Mouse (Mus musculus): ENCODE measurements around the gene Neurl1a. TPM values are rescaled to one million over a fixed set of nuclear protein-coding genes. Genes with fewer than 3 reads are reported as not detected.

Gene Neurl1a
- total RNA-seq, 1 experiment: 10.2 TPM

DNA sequence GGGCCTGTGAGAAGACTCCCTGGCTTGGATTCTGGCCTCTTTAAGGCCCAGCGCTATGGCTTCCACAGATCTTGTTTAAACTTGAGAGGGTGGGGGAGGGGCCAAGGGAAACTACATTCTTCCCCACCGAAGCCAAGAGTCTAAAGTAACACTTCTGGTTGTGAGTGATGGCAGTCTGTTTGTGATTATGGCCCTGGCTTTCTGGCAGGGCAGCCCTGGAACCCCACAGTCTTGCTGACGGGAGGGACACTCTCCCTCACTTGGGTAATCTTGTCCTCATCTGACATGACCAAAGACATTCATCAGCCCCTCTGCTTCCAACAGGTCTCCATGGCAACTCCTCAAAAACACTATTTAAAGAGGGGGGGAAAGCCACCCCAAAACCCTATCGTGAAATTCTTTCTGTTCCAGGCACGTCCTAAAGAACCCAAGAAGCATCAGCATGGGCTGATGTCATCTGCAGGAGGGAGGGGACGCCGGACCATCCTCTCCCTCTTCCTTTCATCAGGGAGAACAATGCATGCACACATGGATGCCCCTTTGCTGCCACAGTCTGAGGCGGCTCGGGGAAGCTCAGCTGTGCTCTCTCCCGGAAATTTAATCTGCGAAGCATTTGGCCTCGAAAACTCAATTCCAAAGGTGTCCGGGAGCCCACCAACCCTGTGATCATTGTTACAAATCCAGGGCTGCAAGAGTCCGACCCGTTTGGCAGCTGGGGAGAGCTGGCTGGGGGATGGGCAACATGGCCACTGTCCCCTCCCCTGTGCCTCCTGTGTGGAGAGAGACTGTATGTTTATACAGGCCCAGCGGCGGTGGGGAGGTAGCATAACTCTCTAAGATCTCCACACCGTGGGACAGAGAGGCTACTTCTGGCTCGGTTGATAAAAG, 122.9 kb downstream of the Neurl1a start:
- no peak for TF ChIP-seq CHD2 (IDR thresholded peaks at IDR 0.05; ENCODE audit: low read depth, low read length)
- no peaks in the 10 kb centered on the region; the same call in 1 of the 2 replicates for H3K36me3 ChIP-seq (ENCODE audit: control insufficient read depth, insufficient read depth, low read length, poor library complexity, severe bottlenecking)
- in situ Hi-C loops (cut with MboI; ENCODE audit: low sequenced_read_pairs in 2 of 2, unreplicated experiment in 2 of 2): no loop called here
- H3K27ac ChIP-seq (ENCODE audit: insufficient read depth, low read depth, low read length, poor library complexity, severe bottlenecking): no peak overlapping the region
- no peaks in the 10 kb centered on the region for H3K9me3 ChIP-seq (ENCODE audit: control insufficient read depth, insufficient read depth, low read depth, low read length)
- H3K4me1 ChIP-seq (ENCODE audit: control insufficient read depth in 2 of 2, insufficient read depth in 2 of 2, low read length in 2 of 2, poor library complexity in 1 of 2): peaks cover 0 to 14% of the 10 kb centered on the region in 2 experiments; a peak in 2 of 4 replicates
- no peak for DNase-seq (ENCODE audit: low read depth, low spot score)
- H3K4me3 ChIP-seq (ENCODE audit: insufficient read depth in 1 of 2, low read depth in 1 of 2, low read length in 2 of 2, poor library complexity in 1 of 2, severe bottlenecking in 1 of 2): no peak overlapping the region
- no peak overlapping the region for H3K9ac ChIP-seq (ENCODE audit: insufficient read depth, low read depth, low read length, poor library complexity, severe bottlenecking)

- in situ Hi-C loops (cut with MboI; ENCODE audit: low sequenced_read_pairs in 2 of 2, unreplicated experiment in 2 of 2): no loop called here
- Histone ChIP-seq H3K9me3 (ENCODE audit: control insufficient read depth, insufficient read depth, low read depth, low read length) (no peaks in the 10 kb centered on the region), H3K36me3 (ENCODE audit: control insufficient read depth, insufficient read depth, low read length, poor library complexity, severe bottlenecking) (no peaks in the 10 kb centered on the region; the same call in 1 of the 2 replicates), H3K4me1 (ENCODE audit: control insufficient read depth in 2 of 2, insufficient read depth in 2 of 2, low read length in 2 of 2, poor library complexity in 1 of 2) (peaks cover 0 to 14% of the 10 kb centered on the region in 2 experiments; a peak in 2 of 4 replicates), H3K27ac (ENCODE audit: insufficient read depth, low read depth, low read length, poor library complexity, severe bottlenecking) (no peak overlapping the region), H3K4me3 (ENCODE audit: insufficient read depth in 1 of 2, low read depth in 1 of 2, low read length in 2 of 2, poor library complexity in 1 of 2, severe bottlenecking in 1 of 2) (no peak overlapping the region), H3K9ac (ENCODE audit: insufficient read depth, low read depth, low read length, poor library complexity, severe bottlenecking) (no peak overlapping the region)
- TF ChIP-seq ZC3H11A (IDR thresholded peaks at IDR 0.05; ENCODE audit: borderline replicate concordance, low read depth, low read length) (no peak), HCFC1 (IDR thresholded peaks at IDR 0.05; ENCODE audit: borderline replicate concordance, insufficient read depth, low read length) (no peak), CHD2 (IDR thresholded peaks at IDR 0.05; ENCODE audit: low read depth, low read length) (no peak), ZNF384 (IDR thresholded peaks at IDR 0.05; ENCODE audit: low read depth, low read length) (no peak), MAFK (IDR thresholded peaks at IDR 0.05; ENCODE audit: insufficient read depth, low read depth, low read length) (no peak)
- no peak for DNase-seq (ENCODE audit: low read depth, low spot score)
Observed at GRCm38 (mm10) chr19:47302191-47302852, 123.7 kb downstream of the Neurl1a start.

- H3K36me3 ChIP-seq (ENCODE audit: control insufficient read depth, insufficient read depth, low read length, poor library complexity, severe bottlenecking): no peaks in the 10 kb centered on the region; the same call in 1 of the 2 replicates
- TF ChIP-seq MAFK (IDR thresholded peaks at IDR 0.05; ENCODE audit: insufficient read depth, low read depth, low read length) (no peak), ZC3H11A (IDR thresholded peaks at IDR 0.05; ENCODE audit: borderline replicate concordance, low read depth, low read length) (no peak), ZNF384 (IDR thresholded peaks at IDR 0.05; ENCODE audit: low read depth, low read length) (no peak), CHD2 (IDR thresholded peaks at IDR 0.05; ENCODE audit: low read depth, low read length) (no peak)
- in situ Hi-C loops (cut with MboI; ENCODE audit: low sequenced_read_pairs in 2 of 2, unreplicated experiment in 2 of 2): no loop called here
- no peaks in the 10 kb centered on the region for H3K9me3 ChIP-seq (ENCODE audit: control insufficient read depth, insufficient read depth, low read depth, low read length)
- H3K9ac ChIP-seq (ENCODE audit: insufficient read depth, low read depth, low read length, poor library complexity, severe bottlenecking): no peak overlapping the region
- DNase-seq (ENCODE audit: low read depth, low spot score): no peak
- H3K27ac ChIP-seq (ENCODE audit: insufficient read depth, low read depth, low read length, poor library complexity, severe bottlenecking): no peak overlapping the region
- peaks cover 0 to 14% of the 10 kb centered on the region in 2 experiments; a peak in 2 of 4 replicates for H3K4me1 ChIP-seq (ENCODE audit: control insufficient read depth in 2 of 2, insufficient read depth in 2 of 2, low read length in 2 of 2, poor library complexity in 1 of 2)
- no peak overlapping the region for H3K4me3 ChIP-seq (ENCODE audit: insufficient read depth in 1 of 2, low read depth in 1 of 2, low read length in 2 of 2, poor library complexity in 1 of 2, severe bottlenecking in 1 of 2)
Observed at GRCm38 (mm10) chr19:47303128-47303527, 124.5 kb downstream of the Neurl1a start.

DNA sequence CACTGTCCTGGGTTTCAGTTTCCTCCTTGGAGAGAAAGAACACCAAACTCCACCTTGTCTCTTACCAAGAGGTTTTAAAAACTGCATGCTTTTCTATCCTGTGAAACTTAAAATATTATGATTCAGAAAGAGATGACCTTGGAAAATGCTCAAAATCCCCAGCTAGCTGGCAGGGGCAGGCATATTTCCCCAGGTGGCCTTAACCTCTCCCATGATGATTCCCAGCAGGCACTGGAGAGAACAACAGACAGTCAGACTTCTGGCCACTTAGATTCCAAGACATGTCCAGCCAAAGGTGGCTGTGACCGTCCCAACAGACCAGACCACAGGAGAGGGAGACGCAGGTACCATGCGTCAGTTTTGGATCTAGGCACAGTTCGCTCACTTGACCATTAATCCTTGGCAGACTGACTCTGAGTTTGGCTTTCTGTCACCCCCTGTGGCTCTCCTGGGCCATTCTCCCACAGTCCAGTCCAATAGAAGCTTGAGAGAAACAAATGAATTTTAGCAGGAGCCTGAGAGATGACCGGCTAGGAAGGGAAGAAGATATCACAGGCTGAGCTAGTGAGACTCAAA, 125.6 kb downstream of the Neurl1a start:
- in situ Hi-C loops (cut with MboI; ENCODE audit: low sequenced_read_pairs in 2 of 2, unreplicated experiment in 2 of 2): no loop called here
- Histone ChIP-seq H3K4me1 (ENCODE audit: control insufficient read depth in 2 of 2, insufficient read depth in 2 of 2, low read length in 2 of 2, poor library complexity in 1 of 2) (peaks cover 0 to 14% of the 10 kb centered on the region in 2 experiments; a peak in 2 of 4 replicates), H3K27ac (ENCODE audit: insufficient read depth, low read depth, low read length, poor library complexity, severe bottlenecking) (no peak overlapping the region), H3K9me3 (ENCODE audit: control insufficient read depth, insufficient read depth, low read depth, low read length) (no peaks in the 10 kb centered on the region), H3K9ac (ENCODE audit: insufficient read depth, low read depth, low read length, poor library complexity, severe bottlenecking) (no peak overlapping the region), H3K4me3 (ENCODE audit: insufficient read depth in 1 of 2, low read depth in 1 of 2, low read length in 2 of 2, poor library complexity in 1 of 2, severe bottlenecking in 1 of 2) (no peak overlapping the region), H3K36me3 (ENCODE audit: control insufficient read depth, insufficient read depth, low read length, poor library complexity, severe bottlenecking) (no peaks in the 10 kb centered on the region; the same call in 1 of the 2 replicates)
- TF ChIP-seq HCFC1 (IDR thresholded peaks at IDR 0.05; ENCODE audit: borderline replicate concordance, insufficient read depth, low read length): no peak
- TF ChIP-seq CHD2 (IDR thresholded peaks at IDR 0.05; ENCODE audit: low read depth, low read length): no peak
- TF ChIP-seq MAFK (IDR thresholded peaks at IDR 0.05; ENCODE audit: insufficient read depth, low read depth, low read length): no peak
- no peak for TF ChIP-seq ZNF384 (IDR thresholded peaks at IDR 0.05; ENCODE audit: low read depth, low read length)
- TF ChIP-seq ZC3H11A (IDR thresholded peaks at IDR 0.05; ENCODE audit: borderline replicate concordance, low read depth, low read length): no peak
- no peak for DNase-seq (ENCODE audit: low read depth, low spot score)
